10 mouse cellular contexts compared by ENCODE assay signal in genomic region chrX:70946052-70946451, GRCm38 (mm10).
DNase-seq lines count a peak whose midpoint lies in the region; ATAC-seq lines count a peak whose summit lies in the region.
"Had no signal": no experiment of that assay in that cellular context is flagged by ENCODE, and none has a peak within 500 bp of the region (broad histone marks: within the 10 kb centered on the region; RNA-seq: fewer than 3 reads in every experiment).

No protein-coding gene starts in this region.

- no peak; the same call in 1 of the 2 replicates for ATAC-seq in embryonic facial prominence, embryonic 14.5 days (ENCODE audit: low read depth)
- ATAC-seq in kidney, embryonic 15.5 days (replicated peaks; ENCODE audit: low FRiP score) = peak; percentile 54; the same call in 1 of the 2 replicates
- peak; percentile 67 for ATAC-seq in midbrain, embryonic 14.5 days (ENCODE audit: low FRiP score, low TSS enrichment)

- no peak overlapping the region for H3K4me2 ChIP-seq in embryonic facial prominence, embryonic 14.5 days (ENCODE audit: low read depth, low read length)
- H3K4me2 ChIP-seq in kidney, embryonic 15.5 days = no peak overlapping the region
- no peak overlapping the region; the same call in 1 of the 2 replicates for H3K4me2 ChIP-seq in midbrain, embryonic 14.5 days (ENCODE audit: low read length)
- H3K4me2 ChIP-seq: embryonic facial prominence, embryonic 15.5 days; heart, embryonic 13.5 days; limb, embryonic 13.5 days had no signal

- H3K36me3 ChIP-seq in embryonic facial prominence, embryonic 14.5 days (ENCODE audit: control insufficient read depth, insufficient read depth, low read length) = no peaks in the 10 kb centered on the region
- no peaks in the 10 kb centered on the region for H3K36me3 ChIP-seq in kidney, embryonic 15.5 days
- H3K36me3 ChIP-seq in midbrain, embryonic 14.5 days (ENCODE audit: control insufficient read depth, insufficient read depth, low read length) = no peaks in the 10 kb centered on the region
- H3K36me3 ChIP-seq: embryonic facial prominence, embryonic 15.5 days; heart, embryonic 13.5 days; limb, embryonic 13.5 days had no signal

- peak; percentile 48 for DNase-seq in embryo, embryonic 10 days (ENCODE audit: low spot score)
- DNase-seq in embryonic facial prominence, embryonic 14.5 days (ENCODE audit: low spot score) = peak; percentile 6
- DNase-seq in midbrain, embryonic 14.5 days = peak; percentile 59
- no peak for DNase-seq in thymus, postnatal 14 days
- DNase-seq in adipocyte (ENCODE audit: low spot score) = no peak
- DNase-seq in left cerebral cortex, adult 8-10 months (ENCODE audit: low spot score in 2 of 2) = no peak

- no peaks in the 10 kb centered on the region for H3K4me1 ChIP-seq in embryonic facial prominence, embryonic 14.5 days (ENCODE audit: control insufficient read depth, insufficient read depth, low read length)
- no peaks in the 10 kb centered on the region for H3K4me1 ChIP-seq in kidney, embryonic 15.5 days
- 0 out of 2 replicates have a peak, but pooled peaks cover 3% of the 10 kb centered on the region for H3K4me1 ChIP-seq in midbrain, embryonic 14.5 days (ENCODE audit: control insufficient read depth, insufficient read depth, low read length)
- H3K4me1 ChIP-seq: embryonic facial prominence, embryonic 15.5 days; heart, embryonic 13.5 days; limb, embryonic 13.5 days had no signal

- H3K4me3 ChIP-seq in embryonic facial prominence, embryonic 14.5 days (ENCODE audit: low read depth, low read length) = no peak overlapping the region
- H3K4me3 ChIP-seq in kidney, embryonic 15.5 days (replicated peaks) = no peak overlapping the region
- H3K4me3 ChIP-seq in midbrain, embryonic 14.5 days (replicated peaks; ENCODE audit: low read depth, low read length) = no peak overlapping the region
- H3K4me3 ChIP-seq: embryonic facial prominence, embryonic 15.5 days; heart, embryonic 13.5 days; limb, embryonic 13.5 days had no signal

- 69% methylated on average over 8 of the region's 8 CpGs for WGBS in embryonic facial prominence, embryonic 14.5 days
- 43% methylated on average over 8 of the region's 8 CpGs for WGBS in kidney, embryonic 15.5 days
- 28% methylated on average over 8 of the region's 8 CpGs for WGBS in midbrain, embryonic 14.5 days

- no peaks in the 10 kb centered on the region for H3K9me3 ChIP-seq in embryonic facial prominence, embryonic 14.5 days (ENCODE audit: control insufficient read depth, low read length)
- no peaks in the 10 kb centered on the region for H3K9me3 ChIP-seq in kidney, embryonic 15.5 days (replicated peaks)
- H3K9me3 ChIP-seq in midbrain, embryonic 14.5 days (ENCODE audit: control insufficient read depth, low read length) = no peaks in the 10 kb centered on the region
- H3K9me3 ChIP-seq: embryonic facial prominence, embryonic 15.5 days; heart, embryonic 13.5 days; limb, embryonic 13.5 days had no signal

- H3K9ac ChIP-seq in embryonic facial prominence, embryonic 14.5 days (ENCODE audit: low read depth, low read length) = no peak overlapping the region
- H3K9ac ChIP-seq in kidney, embryonic 15.5 days = no peak overlapping the region
- H3K9ac ChIP-seq in midbrain, embryonic 14.5 days (replicated peaks; ENCODE audit: low read length) = no peak overlapping the region
- H3K9ac ChIP-seq: embryonic facial prominence, embryonic 15.5 days; heart, embryonic 13.5 days; limb, embryonic 13.5 days had no signal

- no peaks in the 10 kb centered on the region for H3K27me3 ChIP-seq in embryonic facial prominence, embryonic 14.5 days (replicated peaks; ENCODE audit: control insufficient read depth, insufficient read depth, low read length)
- 0 out of 2 replicates have a peak, but pooled peaks cover 2% of the 10 kb centered on the region for H3K27me3 ChIP-seq in kidney, embryonic 15.5 days
- no peaks in the 10 kb centered on the region for H3K27me3 ChIP-seq in midbrain, embryonic 14.5 days (ENCODE audit: control insufficient read depth, insufficient read depth, low read length)
- H3K27me3 ChIP-seq: embryonic facial prominence, embryonic 15.5 days; heart, embryonic 13.5 days; limb, embryonic 13.5 days had no signal

- no peak overlapping the region for H3K27ac ChIP-seq in embryonic facial prominence, embryonic 14.5 days (replicated peaks; ENCODE audit: low read depth, low read length)
- H3K27ac ChIP-seq in kidney, embryonic 15.5 days = no peak overlapping the region
- no peak overlapping the region for H3K27ac ChIP-seq in midbrain, embryonic 14.5 days (replicated peaks; ENCODE audit: low read depth, low read length)
- H3K27ac ChIP-seq: embryonic facial prominence, embryonic 15.5 days; heart, embryonic 13.5 days; limb, embryonic 13.5 days had no signal

Comparison
In these comparisons a context has a peak if more than half of its experiments do, and no peak if none do; other contexts are left out.
1. DNase-seq: peak in embryo, embryonic 10 days (single experiment), embryonic facial prominence, embryonic 14.5 days (single experiment) and midbrain, embryonic 14.5 days (single experiment); none in thymus, postnatal 14 days (single experiment), adipocyte (single experiment) and left cerebral cortex, adult 8-10 months (0 of 2).